In genomic region chr4:62254551-62254950, GRCm38 (mm10) we compare ENCODE assay signal across 28 mouse cellular contexts. TPM values are rescaled to one million over a fixed set of nuclear protein-coding genes. Genes with fewer than 3 reads are reported as not detected.
"Had no signal": no experiment of that assay in that cellular context is flagged by ENCODE, and none has a peak within 500 bp of the region (broad histone marks: within the 10 kb centered on the region; RNA-seq: fewer than 3 reads in every experiment).

No protein-coding gene starts in this region.

- H3K9ac ChIP-seq: heart, embryonic 13.5 days; heart, embryonic 15.5 days; hindbrain, embryonic 12.5 days; hindbrain, embryonic 14.5 days; intestine, embryonic 15.5 days; limb, embryonic 12.5 days; liver, embryonic 13.5 days had no signal

- H3K4me3 ChIP-seq: gastrocnemius, adult 2 months; heart, adult 2 months; heart, embryonic 13.5 days; heart, embryonic 15.5 days; hindbrain, embryonic 10.5 days; hindbrain, embryonic 12.5 days; intestine, embryonic 15.5 days; limb, embryonic 12.5 days; liver, embryonic 13.5 days had no signal

- H3K4me1 ChIP-seq: heart, embryonic 13.5 days; heart, embryonic 15.5 days; hindbrain, embryonic 12.5 days; intestine, embryonic 15.5 days; limb, embryonic 12.5 days; liver, embryonic 13.5 days had no signal

- ATAC-seq: hindbrain, embryonic 16.5 days; inflammation-experienced regulatory T-cells, adult 6 months; intestine, embryonic 15.5 days; intestine, postnatal 0 days had no signal

- H3K4me2 ChIP-seq: heart, embryonic 11.5 days; heart, embryonic 13.5 days; heart, embryonic 15.5 days; hindbrain, embryonic 12.5 days; hindbrain, embryonic 14.5 days; intestine, embryonic 15.5 days; limb, embryonic 12.5 days; liver, embryonic 11.5 days; liver, embryonic 13.5 days had no signal

- H3K27ac ChIP-seq: gastrocnemius, adult 2 months; heart, adult 2 months; heart, embryonic 13.5 days; heart, embryonic 15.5 days; hindbrain, embryonic 10.5 days; hindbrain, embryonic 12.5 days; hindbrain, embryonic 14.5 days; intestine, embryonic 15.5 days; limb, embryonic 12.5 days; liver, embryonic 13.5 days had no signal

- H3K27me3 ChIP-seq: heart, embryonic 13.5 days; heart, embryonic 15.5 days; hindbrain, embryonic 12.5 days; intestine, embryonic 15.5 days; limb, embryonic 12.5 days; liver, embryonic 13.5 days had no signal

- DNase-seq: gastrocnemius, adult 2 months; gastrocnemius, postnatal 10 days; gastrocnemius, postnatal 25 days; heart, adult 2 months; heart, postnatal 4 days; kidney, adult 18-20 months; kidney, adult 8-10 months; kidney, postnatal 10 days; kidney, postnatal 25 days; kidney, postnatal 4 days; layer of hippocampus, adult 9-11 months; layer of hippocampus, postnatal 36 days; left cerebral cortex, postnatal 4 days; liver; liver, embryonic 13.5 days had no signal

- H3K36me3 ChIP-seq: heart, embryonic 13.5 days; heart, embryonic 15.5 days; hindbrain, embryonic 10.5 days; hindbrain, embryonic 12.5 days; intestine, embryonic 15.5 days; limb, embryonic 12.5 days; liver, embryonic 13.5 days had no signal

- H3K9me3 ChIP-seq: heart, embryonic 13.5 days; heart, embryonic 15.5 days; hindbrain, embryonic 10.5 days; hindbrain, embryonic 12.5 days; intestine, embryonic 15.5 days; liver, embryonic 13.5 days had no signal

RNA-seq across cellular contexts. Expression of gene Zfp37, which starts 23.7 kb away (rescaled TPM):
- total RNA-seq: granulocyte monocyte progenitor cell, adult 5-6 weeks had no signal
- polyA plus RNA-seq: inflammation-experienced regulatory T-cells, adult 6 months had no signal
